Mouse (Mus musculus): ENCODE data around the gene Dzank1. TPM values are rescaled to one million over a fixed set of nuclear protein-coding genes. Genes with fewer than 3 reads are reported as not detected.

Gene Dzank1
- polyA plus RNA-seq, 1 experiment from 2014 or later, result 1.2 TPM

DNA sequence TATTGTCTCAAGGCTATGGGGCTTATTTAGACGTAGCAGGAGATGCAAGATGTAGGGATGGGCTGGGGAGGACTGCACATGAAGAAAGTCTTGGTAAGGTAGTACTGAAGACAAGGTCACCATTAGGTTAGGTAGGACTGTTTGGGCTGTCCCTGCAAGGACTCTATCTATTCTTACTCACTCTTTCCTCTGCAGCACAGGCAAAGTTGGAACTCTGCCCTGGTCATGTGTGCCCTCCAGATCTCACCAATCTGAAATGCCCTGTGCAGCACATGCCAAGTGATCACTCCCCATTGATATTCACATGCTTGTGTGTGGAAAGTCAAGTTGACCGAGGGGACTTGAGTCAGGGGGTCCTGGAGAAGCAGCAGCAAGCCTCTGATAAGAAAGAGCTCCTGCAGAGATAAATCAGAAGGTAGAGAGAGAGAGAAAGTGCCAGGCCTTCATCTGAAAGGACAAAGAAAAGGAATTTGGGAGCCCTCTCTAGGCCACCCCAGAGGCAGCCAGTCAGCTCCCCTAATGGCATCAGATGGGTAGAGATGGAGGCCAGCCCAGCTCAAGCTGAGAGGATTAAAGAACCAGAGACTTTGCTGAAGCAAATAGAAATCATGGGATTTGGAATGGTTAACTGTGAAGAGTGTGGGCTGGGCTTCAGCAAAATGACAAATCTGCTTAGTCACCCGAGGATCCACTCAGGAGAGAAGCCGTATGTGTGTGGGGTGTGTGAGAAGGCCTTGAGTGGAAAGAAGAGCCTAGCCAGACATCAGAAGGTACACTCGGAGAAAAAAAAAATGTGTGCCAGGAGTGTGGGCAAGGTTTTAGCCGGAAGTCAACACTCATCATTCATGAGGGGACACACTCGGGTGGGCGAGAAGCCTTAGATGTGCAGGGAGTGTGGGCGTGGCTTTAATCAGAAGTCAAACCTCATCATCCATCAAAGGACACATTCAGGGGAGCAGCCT is 62.1 kb downstream of the Dzank1 start:
- no peaks in the 10 kb centered on the region for H3K4me1 ChIP-seq
- WGBS, result 57% methylated on average over 9 of the region's 9 CpGs
- no peak overlapping the region for H3K27ac ChIP-seq
- no peaks in the 10 kb centered on the region for H3K36me3 ChIP-seq
- no peak overlapping the region for H3K9ac ChIP-seq
- H3K4me2 ChIP-seq, result no peak overlapping the region
- H3K27me3 ChIP-seq, result no peaks in the 10 kb centered on the region
- no peaks in the 10 kb centered on the region for H3K9me3 ChIP-seq (replicated peaks)
- H3K4me3 ChIP-seq (replicated peaks), result no peak overlapping the region
- ATAC-seq (replicated peaks; ENCODE audit: low FRiP score), result 0 out of 2 replicates have a peak, but pooled peaks have one; percentile 6

DNA sequence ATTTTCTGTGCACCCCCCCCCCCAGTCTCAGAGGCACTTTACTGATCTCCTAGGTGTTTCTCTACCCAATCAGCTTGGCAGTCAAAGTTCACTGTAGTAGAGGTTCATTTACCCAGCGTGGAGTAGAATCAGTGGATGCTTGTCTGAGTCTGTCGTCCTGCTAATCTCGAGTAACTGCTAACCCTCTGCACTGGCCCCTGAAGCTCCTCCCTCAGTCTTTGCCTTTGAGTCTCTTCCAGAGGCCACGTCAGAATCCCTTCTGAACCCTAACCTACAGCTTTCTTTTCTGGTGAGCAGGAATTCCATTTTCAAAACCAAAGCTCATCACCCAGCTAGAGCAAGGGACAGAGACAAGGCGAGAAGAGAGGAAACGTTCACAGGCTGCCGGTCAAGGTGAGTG is 63.0 kb downstream of the Dzank1 start:
- Histone ChIP-seq H3K27ac (no peak overlapping the region), H3K27me3 (no peaks in the 10 kb centered on the region), H3K4me3 (replicated peaks) (no peak overlapping the region), H3K9ac (no peak overlapping the region), H3K9me3 (replicated peaks) (no peaks in the 10 kb centered on the region), H3K4me2 (no peak overlapping the region), H3K4me1 (peaks cover 6% of the 10 kb centered on the region; the same call in 1 of the 2 replicates), H3K36me3 (no peaks in the 10 kb centered on the region)
- ATAC-seq (replicated peaks; ENCODE audit: low FRiP score), result no peak
- WGBS, result 68% methylated on average over 7 of the region's 7 CpGs

DNA sequence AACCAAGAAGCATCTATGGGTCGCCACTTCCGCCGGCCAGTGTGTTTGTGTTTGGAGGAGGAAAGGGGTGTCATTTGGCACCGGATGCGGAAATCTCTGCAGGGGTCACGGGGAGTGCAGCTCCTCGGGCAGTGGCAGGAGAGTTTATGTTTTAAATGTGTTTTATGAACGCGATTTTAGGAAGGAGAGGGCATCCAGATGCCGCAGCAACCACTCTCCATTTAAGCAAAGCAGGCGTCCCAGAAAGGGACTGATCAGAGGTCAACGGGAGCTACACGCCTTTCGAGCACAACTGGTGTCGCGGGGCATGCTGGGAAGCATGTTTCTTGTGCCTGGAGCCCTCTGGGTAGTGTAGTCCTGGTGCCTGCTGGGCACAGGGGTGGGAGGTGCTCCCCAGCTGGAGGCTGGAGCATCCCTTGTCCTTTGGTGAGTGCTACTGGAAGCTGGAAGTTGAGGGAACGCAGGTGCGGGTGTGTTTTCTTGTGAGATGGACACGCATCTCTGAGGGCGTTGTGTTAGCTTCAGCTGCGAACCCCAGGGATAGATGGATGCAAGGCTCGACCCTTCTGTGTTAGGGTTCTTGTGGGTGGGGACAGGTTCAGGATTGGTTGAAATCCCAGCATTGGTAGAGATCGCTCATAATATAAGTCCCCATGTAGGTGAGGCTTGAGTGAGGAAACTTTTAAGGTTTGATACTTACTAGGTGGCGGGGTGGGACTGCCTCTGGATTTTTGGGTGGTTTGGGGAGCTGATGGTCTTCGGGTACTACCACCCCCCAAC is 68.0 kb downstream of the Dzank1 start:
- peak overlapping the region; percentile 65 for H3K4me3 ChIP-seq (replicated peaks)
- ATAC-seq (replicated peaks; ENCODE audit: low FRiP score), result peak; percentile 99

DNA sequence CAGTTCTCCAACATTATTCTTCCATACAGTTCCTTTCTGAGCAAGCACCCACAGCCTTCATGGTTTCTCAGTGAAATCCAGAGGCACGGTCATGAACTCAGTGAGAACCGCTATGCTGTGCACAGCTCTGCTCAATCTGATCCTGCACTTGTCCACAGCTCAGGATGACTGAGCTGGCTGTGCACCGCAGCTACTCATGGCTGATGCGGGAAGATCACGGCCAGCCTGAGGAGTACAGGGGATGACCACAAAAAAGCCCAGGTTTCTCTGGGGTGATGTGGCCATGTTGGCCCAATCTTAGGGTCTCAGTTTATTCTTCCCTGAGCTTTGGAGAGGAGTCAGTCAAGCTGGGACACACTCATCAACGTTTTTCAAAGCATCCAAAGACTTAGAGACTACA is 68.9 kb downstream of the Dzank1 start:
- peaks cover 11% of the 10 kb centered on the region for H3K4me1 ChIP-seq
- no peak overlapping the region for H3K27ac ChIP-seq
- no peak overlapping the region for H3K9ac ChIP-seq
- peaks cover 25% of the 10 kb centered on the region for H3K27me3 ChIP-seq
- peak overlapping the region; percentile 82 for H3K4me2 ChIP-seq
- ATAC-seq (replicated peaks; ENCODE audit: low FRiP score), result no peak
- no peaks in the 10 kb centered on the region for H3K36me3 ChIP-seq
- H3K9me3 ChIP-seq (replicated peaks), result no peaks in the 10 kb centered on the region
- peak overlapping the region; percentile 65 for H3K4me3 ChIP-seq (replicated peaks)
- WGBS, result 73% methylated on average over 6 of the region's 6 CpGs

More for the DNA sequence above, 68.0 kb downstream of the Dzank1 start:
- H3K9me3 ChIP-seq (replicated peaks), result no peaks in the 10 kb centered on the region
- peaks cover 18% of the 10 kb centered on the region for H3K27me3 ChIP-seq
- H3K27ac ChIP-seq, result peak overlapping the region; percentile 87
- H3K9ac ChIP-seq, result peak overlapping the region; percentile 66
- peak overlapping the region; percentile 82 for H3K4me2 ChIP-seq
- WGBS, result 8% methylated on average over 25 of the region's 25 CpGs
- no peaks in the 10 kb centered on the region for H3K36me3 ChIP-seq
- H3K4me1 ChIP-seq, result peaks cover 11% of the 10 kb centered on the region

DNA sequence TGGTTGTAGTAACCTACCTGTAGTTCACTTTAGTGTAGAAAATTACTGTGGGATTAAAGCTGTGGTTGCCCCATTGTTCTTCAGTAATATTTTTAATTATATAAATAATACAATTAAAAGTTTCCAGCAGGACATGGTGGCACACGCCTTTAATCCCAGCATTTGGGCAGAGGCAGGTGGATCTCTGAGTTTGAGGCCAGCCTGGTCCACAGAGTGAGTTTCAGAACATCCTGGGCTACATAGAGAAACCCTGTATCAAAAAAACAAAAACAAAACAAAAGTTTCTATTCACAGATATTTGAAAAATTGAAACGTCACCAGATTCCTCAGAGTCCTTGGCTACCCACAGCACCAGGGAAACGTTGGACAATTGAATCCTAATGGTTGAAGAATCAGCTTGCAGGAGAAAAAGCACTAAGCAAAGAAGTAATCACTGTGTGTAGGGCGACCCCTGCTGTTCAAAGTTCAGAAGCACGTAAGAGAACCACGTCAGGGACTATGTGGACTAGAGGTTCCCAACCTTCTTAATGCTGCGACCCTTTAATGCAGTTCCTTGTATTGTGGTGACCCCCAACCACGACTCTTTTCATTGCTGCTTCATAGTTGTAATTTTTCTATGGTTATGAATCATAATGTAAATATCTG is 74.7 kb downstream of the Dzank1 start:
- Histone ChIP-seq H3K4me2 (no peak overlapping the region), H3K9ac (no peak overlapping the region), H3K36me3 (no peaks in the 10 kb centered on the region), H3K27me3 (peaks cover 31% of the 10 kb centered on the region), H3K27ac (no peak overlapping the region), H3K4me3 (replicated peaks) (no peak overlapping the region), H3K9me3 (replicated peaks) (no peaks in the 10 kb centered on the region), H3K4me1 (no peaks in the 10 kb centered on the region)
- 15% methylated on average over 8 of the region's 8 CpGs for WGBS
- ATAC-seq (replicated peaks; ENCODE audit: low FRiP score), result peak; percentile 75

DNA sequence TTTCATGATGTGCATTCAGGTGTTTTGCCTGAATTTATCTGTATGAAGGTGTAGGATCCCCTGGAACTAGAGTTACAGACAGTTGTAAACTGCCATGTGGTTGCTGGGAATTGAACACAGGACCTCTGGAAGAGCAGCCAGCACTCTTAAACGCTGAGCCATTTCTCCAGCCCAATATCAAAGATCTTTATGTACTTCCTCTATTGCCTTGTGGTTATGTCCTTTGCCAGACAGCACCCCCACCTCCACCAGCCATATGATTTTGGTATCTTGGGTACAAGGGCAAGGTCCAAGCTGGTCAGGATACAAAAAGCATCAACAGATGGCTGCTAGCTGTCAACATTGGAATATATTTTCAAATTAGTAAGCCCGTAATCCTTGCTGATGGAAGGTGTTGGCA is 76.8 kb downstream of the Dzank1 start:
- no peak for ATAC-seq (replicated peaks; ENCODE audit: low FRiP score)
- Histone ChIP-seq H3K4me2 (no peak overlapping the region), H3K9ac (no peak overlapping the region), H3K4me1 (no peaks in the 10 kb centered on the region), H3K27me3 (peaks cover 23% of the 10 kb centered on the region), H3K9me3 (replicated peaks) (no peaks in the 10 kb centered on the region), H3K27ac (no peak overlapping the region), H3K4me3 (replicated peaks) (no peak overlapping the region), H3K36me3 (no peaks in the 10 kb centered on the region)
- WGBS, result 75% methylated on average over 2 of the region's 2 CpGs

DNA sequence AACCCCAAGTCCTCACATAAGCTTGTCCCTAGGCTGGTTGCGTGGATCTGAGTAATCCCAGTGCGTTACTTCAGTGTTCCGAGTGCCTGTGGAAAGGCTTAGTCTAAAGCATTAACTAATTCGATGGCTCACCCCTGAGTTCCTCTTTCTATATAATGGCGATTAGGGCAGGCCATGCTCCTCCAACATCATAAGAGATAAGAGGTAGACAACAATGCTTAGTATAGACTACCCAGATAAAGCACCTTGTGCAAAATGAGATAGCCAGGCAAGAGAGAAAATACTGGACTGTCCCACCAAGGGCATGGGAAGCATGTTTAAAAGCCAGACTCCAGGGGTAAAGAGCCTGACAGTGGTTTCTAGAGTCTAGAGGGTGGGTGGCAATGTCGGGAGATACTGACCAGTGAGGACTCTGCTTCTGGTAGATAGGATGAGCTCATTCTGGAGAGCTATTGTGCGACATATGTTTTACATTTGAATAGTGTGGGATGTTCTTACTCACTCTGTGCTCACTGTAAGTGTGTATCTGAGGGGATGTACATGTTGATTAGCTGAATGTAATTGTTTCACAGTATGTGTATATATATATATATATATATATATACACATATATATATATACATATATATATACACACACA is 80.7 kb downstream of the Dzank1 start:
- no peak overlapping the region for H3K9ac ChIP-seq
- no peak overlapping the region for H3K4me3 ChIP-seq (replicated peaks)
- H3K4me1 ChIP-seq, result no peaks in the 10 kb centered on the region
- 87% methylated on average over 7 of the region's 7 CpGs for WGBS
- no peaks in the 10 kb centered on the region for H3K27me3 ChIP-seq
- ATAC-seq (replicated peaks; ENCODE audit: low FRiP score), result no peak
- no peaks in the 10 kb centered on the region for H3K36me3 ChIP-seq
- H3K4me2 ChIP-seq, result no peak overlapping the region
- no peak overlapping the region for H3K27ac ChIP-seq
- no peaks in the 10 kb centered on the region for H3K9me3 ChIP-seq (replicated peaks)

DNA sequence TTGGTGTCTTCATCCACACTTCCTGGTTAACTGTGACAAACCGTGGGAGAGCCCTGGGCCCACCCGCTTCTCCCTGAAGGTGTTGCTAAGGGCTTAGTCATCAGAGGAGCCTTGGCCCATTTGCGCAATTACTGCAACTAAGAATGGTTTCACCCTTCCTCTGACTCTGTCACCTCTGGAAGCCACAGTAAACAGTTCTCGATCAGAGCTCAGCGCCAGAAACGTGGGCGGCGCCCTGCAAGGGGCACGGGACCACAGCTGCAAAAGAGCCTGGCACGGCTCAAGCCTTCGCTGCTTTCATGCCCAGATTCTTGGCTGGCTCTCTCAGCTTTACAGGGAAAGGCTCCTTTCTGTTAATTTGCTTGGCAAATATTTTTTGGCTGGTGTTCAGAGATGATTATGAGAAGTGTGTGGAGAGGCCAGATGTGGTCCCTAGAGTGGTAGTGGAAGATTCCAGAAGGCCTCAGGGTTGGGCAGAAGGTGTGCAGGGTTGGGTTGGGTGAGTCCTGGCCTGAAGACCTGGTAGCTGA is 85.8 kb downstream of the Dzank1 start:
- ATAC-seq (replicated peaks; ENCODE audit: low FRiP score), result no peak
- Histone ChIP-seq H3K27me3 (no peaks in the 10 kb centered on the region), H3K4me3 (replicated peaks) (no peak overlapping the region), H3K4me2 (no peak overlapping the region), H3K9me3 (replicated peaks) (no peaks in the 10 kb centered on the region), H3K9ac (no peak overlapping the region), H3K4me1 (no peaks in the 10 kb centered on the region), H3K27ac (no peak overlapping the region), H3K36me3 (no peaks in the 10 kb centered on the region)
- WGBS, result 65% methylated on average over 11 of the region's 11 CpGs

DNA sequence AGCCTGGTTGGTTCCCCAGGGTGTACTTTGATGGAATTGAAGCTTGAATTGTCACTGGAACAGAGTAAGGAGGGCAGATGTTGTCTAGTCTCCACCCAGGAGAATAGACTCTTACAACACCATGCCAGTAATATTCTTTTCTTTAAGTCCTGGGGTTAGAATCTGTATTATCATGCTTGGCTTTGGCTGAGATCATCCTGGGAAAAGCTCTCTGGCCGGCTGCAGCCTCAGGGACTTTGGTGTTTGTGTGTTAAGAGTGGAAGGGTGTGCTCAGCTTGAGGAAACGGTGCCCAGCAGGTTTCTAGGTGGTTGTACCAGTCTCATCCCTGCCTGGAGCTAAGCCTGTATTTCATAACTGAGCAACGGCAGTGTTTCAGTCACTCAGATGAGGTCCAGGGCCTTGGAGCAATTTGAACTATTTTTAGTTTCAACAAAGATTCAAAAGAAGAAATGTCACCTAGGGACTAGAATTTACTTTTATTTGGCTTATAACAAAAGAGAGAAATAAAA is 88.0 kb downstream of the Dzank1 start:
- ATAC-seq (replicated peaks; ENCODE audit: low FRiP score), result no peak
- no peak overlapping the region for H3K27ac ChIP-seq
- no peaks in the 10 kb centered on the region for H3K36me3 ChIP-seq
- H3K9ac ChIP-seq, result no peak overlapping the region
- 72% methylated on average over 3 of the region's 3 CpGs for WGBS
- H3K4me2 ChIP-seq, result no peak overlapping the region
- H3K27me3 ChIP-seq, result no peaks in the 10 kb centered on the region
- no peak overlapping the region for H3K4me3 ChIP-seq (replicated peaks)
- no peaks in the 10 kb centered on the region for H3K4me1 ChIP-seq
- no peaks in the 10 kb centered on the region for H3K9me3 ChIP-seq (replicated peaks)

DNA sequence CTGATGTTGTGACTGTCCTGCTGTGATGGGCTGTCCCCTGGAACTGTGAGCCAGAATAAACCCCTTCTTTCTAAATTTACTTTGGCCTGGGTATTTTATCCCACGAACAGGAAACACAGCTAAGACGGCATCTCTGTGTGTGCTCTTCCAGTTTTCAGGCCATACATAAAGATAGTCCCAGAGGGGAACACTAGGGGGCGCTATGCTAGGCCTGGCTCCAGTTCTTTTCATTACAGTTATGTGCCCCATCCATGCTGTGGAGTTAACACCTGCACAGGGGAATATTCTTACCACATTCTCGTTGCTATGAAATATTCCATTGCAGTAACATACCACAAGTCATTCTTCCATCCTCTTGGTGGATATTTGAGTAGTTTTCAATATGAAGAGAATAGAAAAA is 88.8 kb downstream of the Dzank1 start:
- ATAC-seq (replicated peaks; ENCODE audit: low FRiP score), result no peak
- Histone ChIP-seq H3K4me1 (no peaks in the 10 kb centered on the region), H3K9ac (no peak overlapping the region), H3K27me3 (no peaks in the 10 kb centered on the region), H3K9me3 (replicated peaks) (no peaks in the 10 kb centered on the region), H3K36me3 (no peaks in the 10 kb centered on the region), H3K4me2 (no peak overlapping the region), H3K27ac (no peak overlapping the region), H3K4me3 (replicated peaks) (no peak overlapping the region)
- WGBS, result 63% methylated on average over 4 of the region's 4 CpGs

DNA sequence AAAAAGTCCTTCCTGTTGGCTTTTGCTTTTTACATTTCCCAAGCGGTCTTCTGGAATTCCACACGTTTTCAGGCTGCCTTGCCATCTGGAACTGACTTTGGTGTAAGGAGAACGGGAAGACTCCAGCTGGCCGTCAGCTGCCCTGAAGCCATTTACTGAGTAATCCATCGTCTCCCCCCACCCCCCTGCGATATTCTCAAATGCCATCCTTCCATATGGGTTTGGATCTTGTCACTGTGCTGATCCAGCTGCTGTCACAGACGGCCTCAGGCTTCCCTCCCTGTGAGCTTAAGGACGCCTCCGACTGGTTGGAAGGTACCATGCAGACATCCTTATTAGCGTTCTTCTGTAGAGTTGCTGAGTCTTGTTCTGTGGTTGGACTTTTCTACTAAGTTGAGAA is 91.5 kb downstream of the Dzank1 start:
- Histone ChIP-seq H3K27me3 (no peaks in the 10 kb centered on the region), H3K36me3 (no peaks in the 10 kb centered on the region), H3K9ac (no peak overlapping the region), H3K9me3 (replicated peaks) (no peaks in the 10 kb centered on the region), H3K4me2 (no peak overlapping the region), H3K27ac (no peak overlapping the region), H3K4me3 (replicated peaks) (no peak overlapping the region), H3K4me1 (no peaks in the 10 kb centered on the region)
- 82% methylated on average over 10 of the region's 10 CpGs for WGBS
- ATAC-seq (replicated peaks; ENCODE audit: low FRiP score), result no peak
